Mouse (Mus musculus) c-Kit-positive CD71-positive TER-119-negative erythroid progenitor cells, embryonic 14.5 days (primary cell): Measurements from ENCODE around the gene Sat1.
A peak's percentile ranks its signal among the peaks of the same experiment; 100 is the strongest.
"Not testable (repeated sequence)": the region's sequence is repeated elsewhere in the genome, so short reads cannot be mapped to it uniquely, and the experiment has no call there.

Experiments
- DNase-seq: peaks from one replicate; pipeline ENCODE4 v3.0.0-alpha.2; 2013; ENCODE audit warnings: low read depth

Gene Sat1

DNA sequence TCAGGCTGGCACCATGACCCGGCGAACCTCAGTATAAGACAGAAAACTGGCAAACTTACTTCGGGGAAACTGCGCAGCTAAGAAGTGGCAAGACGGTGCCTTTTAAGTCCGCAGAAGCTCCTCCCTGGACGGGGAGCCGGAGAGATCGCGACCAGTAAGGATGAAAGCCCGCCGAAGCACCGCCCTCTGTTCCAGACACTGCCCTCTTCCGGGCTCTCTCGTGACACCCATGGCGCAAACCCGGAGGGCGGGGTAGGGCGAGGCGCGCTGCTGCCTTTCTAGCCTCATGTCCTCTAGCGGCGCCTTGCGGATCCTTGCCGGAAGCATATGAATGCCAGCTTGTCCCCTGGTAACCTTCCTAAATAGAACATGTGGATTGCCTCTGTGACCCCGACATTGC is at the start of gene Sat1:
TSS of gene Sat1 (minus strand) at position 179 of the 400 bp plus-strand sequence.
- DNase-seq, result peak; percentile 74

- no peak for DNase-seq
Measured at GRCm38 (mm10) chrX:155262915-155263252, 46.6 kb upstream of the Sat1 start.

DNA sequence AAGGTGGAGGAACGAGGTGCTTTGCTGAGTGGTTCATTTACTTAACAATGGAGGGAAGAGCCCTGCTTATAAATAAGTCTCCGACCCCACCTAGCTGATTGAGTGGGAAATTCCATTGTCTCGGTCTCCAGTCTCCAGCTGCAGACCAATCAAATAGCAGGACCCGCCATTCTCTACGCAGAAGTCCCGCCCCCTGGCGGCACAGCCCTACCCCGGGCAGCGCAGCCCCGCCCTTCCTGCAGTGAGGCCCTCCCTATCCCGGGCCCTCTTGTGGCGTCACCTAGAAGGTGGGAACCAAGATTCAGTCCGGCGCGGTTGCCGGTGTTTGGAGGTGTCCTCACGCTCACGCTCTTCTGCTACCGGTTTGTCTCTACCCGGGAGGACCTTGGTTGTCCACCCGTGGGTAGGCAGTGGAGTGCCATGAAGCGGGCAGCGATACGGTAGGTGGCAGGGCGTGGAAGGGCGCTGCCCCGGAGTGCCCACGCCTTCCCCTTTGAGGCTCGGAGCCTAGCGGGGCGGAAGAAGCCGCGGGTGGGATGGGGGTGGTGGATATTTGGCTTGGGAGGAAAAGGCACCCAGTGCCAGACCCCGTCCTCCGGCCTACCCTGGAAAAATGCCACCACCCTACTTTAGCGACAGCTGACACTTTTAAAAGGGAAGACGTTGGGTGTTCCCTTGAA is 46.1 kb upstream of the Sat1 start, which contains the start of gene Acot9:
TSS of gene Acot9 (plus strand) at position 209 of the 680 bp plus-strand sequence.
- DNase-seq, result peak; percentile 64

GRCm38 (mm10) chrX:155256856-155257255 is 40.6 kb upstream of the Sat1 start:
- no peak for DNase-seq

- DNase-seq, result no peak
Measured at GRCm38 (mm10) chrX:155218277-155218676, 2.0 kb upstream of the Sat1 start.

- peak; percentile 8 for DNase-seq
Measured at GRCm38 (mm10) chrX:155215501-155216248, 574 bp downstream of the Sat1 start.

DNA sequence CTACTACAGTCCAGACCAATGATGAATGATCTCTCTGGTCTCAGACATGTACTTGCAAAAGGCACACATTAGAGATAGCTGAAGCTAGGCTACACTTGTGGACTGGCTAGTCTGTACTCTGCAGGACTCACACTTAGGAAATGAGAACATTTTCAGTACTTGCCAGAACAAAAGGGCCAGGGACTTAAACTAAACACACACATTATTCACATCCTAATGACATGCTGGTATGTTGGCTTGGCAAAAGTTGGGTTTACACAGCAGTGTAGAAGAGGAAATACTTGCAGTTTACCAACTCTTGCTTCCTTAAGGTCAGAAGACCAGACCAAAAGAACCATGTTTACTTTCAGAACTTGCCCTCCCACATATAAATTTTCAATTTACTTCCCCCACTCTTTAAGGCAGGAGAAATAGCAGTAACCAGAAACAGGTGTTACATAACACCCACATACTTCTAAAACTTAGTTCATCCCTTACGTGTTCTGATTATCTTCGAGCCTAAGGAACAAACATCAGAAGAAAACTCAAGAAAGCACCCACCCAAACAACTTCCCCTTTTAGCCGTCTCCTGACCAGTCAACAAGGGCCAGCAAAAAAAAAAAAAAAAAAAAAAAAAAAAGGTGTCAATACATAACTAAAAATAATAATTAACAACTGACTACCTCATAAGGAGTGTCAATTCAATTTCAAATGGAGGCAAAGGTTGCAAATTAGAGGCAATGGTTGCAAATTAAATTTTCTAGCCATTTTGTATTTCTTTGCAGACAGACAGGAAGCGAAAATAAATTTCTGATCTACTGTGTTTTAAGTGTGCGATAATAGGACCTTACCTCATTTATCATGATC is 1.7 kb downstream of the Sat1 start:
- no peak for DNase-seq

DNA sequence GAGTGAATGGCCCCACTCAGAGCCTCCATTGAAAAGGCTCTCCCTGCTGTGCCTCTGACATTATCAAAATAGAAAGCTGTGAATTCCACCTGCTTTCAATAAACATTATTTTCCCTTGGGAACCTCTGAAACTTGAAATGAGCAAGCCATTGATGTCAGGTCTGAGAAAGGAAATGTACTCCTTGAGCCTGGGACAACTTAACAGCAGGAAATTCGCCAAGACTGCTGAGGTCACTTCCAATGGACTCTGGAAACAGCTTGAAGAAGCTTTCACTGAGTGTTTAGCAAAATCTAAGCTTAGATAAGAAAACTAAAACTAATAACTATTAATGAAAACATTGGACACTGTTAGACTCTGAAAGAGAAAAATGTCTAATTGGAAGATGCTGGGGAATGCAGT is 7.6 kb downstream of the Sat1 start:
- no peak for DNase-seq

- DNase-seq, result not testable (repeated sequence)
Measured at GRCm38 (mm10) chrX:155205436-155205835, 10.8 kb downstream of the Sat1 start.

GRCm38 (mm10) chrX:155202406-155203305 is 13.6 kb downstream of the Sat1 start:
- no peak for DNase-seq

GRCm38 (mm10) chrX:155201799-155202198 is 14.4 kb downstream of the Sat1 start:
- no peak for DNase-seq

DNA sequence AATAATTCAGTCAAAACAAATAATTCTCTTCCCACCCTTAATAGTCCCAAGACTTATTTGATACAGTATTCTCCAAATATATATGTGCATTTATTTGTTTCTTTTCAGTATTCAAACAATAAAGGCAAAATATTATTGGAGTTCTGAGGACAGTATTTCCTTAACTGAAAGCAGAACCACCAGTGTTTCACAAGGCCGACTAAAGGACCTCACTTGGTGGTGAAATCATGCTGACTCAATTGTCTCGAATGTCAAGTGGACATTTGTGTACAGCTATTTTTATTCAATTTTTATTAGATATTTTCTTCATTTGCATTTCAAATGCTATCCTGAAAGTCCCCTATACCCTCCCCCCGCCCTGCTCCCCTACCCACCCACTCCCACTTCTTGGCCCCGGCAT is 21.3 kb downstream of the Sat1 start:
- DNase-seq, result no peak

DNA sequence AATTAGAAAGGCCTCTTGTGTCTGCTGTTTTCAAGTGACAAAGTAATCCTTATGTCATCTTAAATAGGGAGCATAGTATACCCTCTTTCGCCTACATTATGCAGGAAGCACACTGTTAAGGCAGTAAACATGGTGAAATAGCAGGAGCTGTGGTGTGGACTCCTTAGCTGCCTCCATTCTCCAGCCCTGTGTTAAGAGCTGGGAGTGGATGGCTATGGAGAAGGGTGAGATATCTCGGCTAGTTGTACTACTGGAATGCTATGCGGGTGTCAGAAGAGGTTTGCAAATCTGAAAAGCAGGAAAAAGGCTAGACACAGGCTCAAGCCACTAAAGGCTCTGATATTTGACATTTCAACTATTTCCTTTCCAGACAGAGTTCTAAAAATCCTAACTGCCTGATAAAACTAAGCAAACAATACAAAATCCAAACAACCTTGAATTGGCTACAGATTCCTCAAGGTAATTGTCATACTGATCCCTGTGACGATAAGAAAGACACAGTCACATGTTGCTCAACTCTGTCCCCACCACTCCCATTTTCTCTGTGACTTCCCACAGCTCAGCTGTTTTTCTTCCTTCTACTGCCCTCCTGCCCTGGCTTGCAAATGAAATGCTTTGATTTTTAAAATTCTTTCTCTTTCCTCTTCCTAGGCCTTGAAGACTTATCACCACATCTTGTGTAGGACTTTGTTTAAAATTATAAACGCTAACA is 22.4 kb downstream of the Sat1 start:
- DNase-seq, result no peak

DNA sequence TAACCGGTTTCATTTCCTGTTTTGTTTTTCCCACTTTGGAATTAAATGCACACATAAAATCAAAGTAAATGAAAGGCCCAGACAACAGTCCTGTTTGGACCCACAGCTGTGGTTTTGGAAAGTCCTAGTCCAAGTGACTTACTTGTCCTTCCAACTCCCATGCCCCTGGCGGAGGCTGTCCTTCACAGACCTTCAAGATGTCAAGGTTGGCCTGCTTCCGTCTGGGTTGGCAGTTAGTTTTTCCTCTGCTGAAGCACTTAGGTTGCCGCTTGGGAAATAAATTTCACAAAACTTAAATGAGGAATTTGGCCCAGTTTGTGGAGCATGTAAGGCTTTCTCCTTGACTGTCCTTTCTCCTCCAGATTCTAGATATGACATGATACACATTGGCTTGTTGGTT is 24.3 kb downstream of the Sat1 start:
- DNase-seq, result no peak

DNA sequence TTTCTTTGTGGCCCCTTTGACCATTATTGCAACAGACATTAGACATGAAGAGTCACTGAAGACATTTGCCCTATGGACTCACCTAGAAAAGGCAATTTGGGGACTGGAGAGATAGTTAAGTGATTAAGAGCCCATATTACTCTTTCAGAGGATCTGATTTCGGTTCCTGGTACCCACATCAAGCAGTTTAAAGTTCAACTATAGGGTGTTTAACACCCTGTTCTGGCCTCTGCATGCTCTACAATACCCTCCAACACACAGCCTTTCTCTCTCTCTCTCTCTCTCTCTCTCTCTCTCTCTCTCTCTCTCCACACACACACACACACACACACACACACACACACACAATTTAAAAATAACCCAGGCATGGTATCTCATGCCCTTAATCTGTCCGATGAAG is 38.6 kb downstream of the Sat1 start:
- no peak for DNase-seq

DNA sequence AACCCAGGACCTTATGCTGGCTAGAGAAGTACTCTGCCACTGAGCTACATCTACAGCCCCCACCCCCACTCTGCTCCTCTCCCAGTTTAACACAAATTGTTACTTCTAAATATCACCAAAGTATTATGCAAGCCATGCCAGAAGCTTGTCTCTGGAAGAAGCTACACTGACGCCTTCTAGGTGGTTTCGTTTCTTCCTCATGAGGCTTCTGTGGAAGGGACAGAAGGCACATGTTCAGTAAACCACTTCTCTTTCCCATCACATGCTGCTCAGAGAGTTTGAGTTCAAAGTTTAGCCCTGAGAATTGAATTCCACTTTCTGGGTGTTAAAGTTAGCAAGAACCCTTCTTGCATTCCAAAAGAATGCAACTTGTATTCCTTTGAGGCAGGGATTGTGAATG is 39.0 kb downstream of the Sat1 start:
- DNase-seq, result no peak

- no peak for DNase-seq
Measured at GRCm38 (mm10) chrX:155175568-155175967, 40.7 kb downstream of the Sat1 start.

DNA sequence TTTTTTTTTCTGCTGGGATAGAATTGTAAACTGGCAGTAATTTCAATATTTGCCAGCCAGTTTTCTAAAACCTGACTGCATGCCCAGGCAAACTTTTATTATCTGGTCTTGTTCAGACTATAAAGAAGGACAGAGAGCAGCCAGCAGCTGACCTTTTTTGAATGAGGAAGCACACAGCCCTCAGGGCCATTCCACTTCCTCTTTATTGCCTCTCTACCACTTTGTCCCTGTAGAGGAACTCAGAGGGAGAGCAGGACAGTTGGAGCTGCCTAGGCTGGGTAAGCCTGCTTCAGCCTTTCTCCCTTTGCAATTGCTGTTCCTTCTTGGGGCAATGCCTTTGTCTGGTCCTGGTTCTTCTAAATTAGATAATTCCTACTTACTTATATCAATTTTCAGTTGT is 43.9 kb downstream of the Sat1 start:
- no peak for DNase-seq

GRCm38 (mm10) chrX:155171754-155172153 is 44.5 kb downstream of the Sat1 start:
- DNase-seq, result no peak

DNA sequence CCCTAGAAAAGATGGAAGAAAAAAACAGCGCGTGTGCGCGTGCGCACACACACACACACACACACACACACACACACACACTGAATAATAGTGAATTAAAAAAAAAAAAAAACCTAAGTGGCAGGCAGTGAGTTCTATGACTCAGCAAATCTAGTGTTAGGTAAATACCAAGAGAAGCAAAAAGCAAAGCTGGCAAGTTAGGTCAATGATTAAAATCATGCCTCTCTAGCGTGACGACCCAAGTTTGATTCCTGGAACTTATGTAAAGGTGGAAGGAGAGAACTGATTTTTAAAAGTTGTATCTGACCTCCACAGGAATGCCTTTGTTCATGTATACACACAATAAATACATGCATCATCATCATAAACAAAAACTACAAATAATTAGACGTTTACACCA is 46.4 kb downstream of the Sat1 start:
- DNase-seq, result no peak

DNA sequence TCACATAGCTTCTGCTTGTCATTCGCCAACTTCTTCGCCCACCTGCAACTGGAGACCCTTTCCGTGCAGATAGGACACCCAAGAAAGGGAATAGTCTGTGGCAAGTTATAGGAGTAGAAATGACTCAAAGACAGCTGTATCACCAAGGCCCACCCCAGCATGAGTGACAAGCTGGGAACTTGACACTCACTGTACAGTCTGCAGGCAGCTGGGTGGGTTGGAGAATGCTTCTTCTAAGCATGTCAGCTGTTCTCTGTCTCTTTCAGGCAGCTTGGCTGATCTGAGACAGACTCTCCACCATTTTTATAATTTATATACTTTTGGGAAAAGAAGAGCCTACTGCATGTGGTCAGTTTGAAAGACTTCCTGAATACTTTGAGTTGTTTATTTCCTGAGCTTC is 48.6 kb downstream of the Sat1 start:
- no peak for DNase-seq
